19 mouse cellular contexts compared by ENCODE assay signal in genomic region chr15:96617555-96617954, GRCm38 (mm10). TPM values are rescaled to one million over a fixed set of nuclear protein-coding genes. Genes with fewer than 3 reads are reported as not detected.
DNase-seq lines count a peak whose midpoint lies in the region; ATAC-seq and TF ChIP-seq lines count a peak whose summit lies in the region.
"Had no signal": no experiment of that assay in that cellular context is flagged by ENCODE, and none has a peak within 500 bp of the region (broad histone marks: within the 10 kb centered on the region; RNA-seq: fewer than 3 reads in every experiment).

No protein-coding gene starts in this region.

- no peak for ATAC-seq in embryonic facial prominence, embryonic 11.5 days (replicated peaks; ENCODE audit: insufficient number of reproducible peaks, low FRiP score, low TSS enrichment, low read depth)
- no peak for ATAC-seq in heart, embryonic 13.5 days (ENCODE audit: extremely low read depth, insufficient number of reproducible peaks, low FRiP score, low TSS enrichment)
- peak; percentile 76; the same call in 1 of the 2 replicates for ATAC-seq in heart, postnatal 0 days (ENCODE audit: insufficient read depth, low read depth)
- peak; percentile 47; the same call in 1 of the 2 replicates for ATAC-seq in stomach, postnatal 0 days (ENCODE audit: low FRiP score, low TSS enrichment)
- ATAC-seq: activated CD4-positive, CD25-positive, alpha-beta regulatory T cell, adult 4 months; forebrain, embryonic 13.5 days; forebrain, postnatal 0 days; hindbrain, postnatal 0 days had no signal

- WGBS in embryonic facial prominence, embryonic 11.5 days: 89% methylated on average over 7 of the region's 7 CpGs
- WGBS in embryonic facial prominence, embryonic 10.5 days: 92% methylated on average over 7 of the region's 7 CpGs
- 41% methylated on average over 7 of the region's 7 CpGs for WGBS in heart, embryonic 13.5 days
- 36% methylated on average over 7 of the region's 7 CpGs for WGBS in heart, postnatal 0 days
- WGBS in stomach, postnatal 0 days: 66% methylated on average over 7 of the region's 7 CpGs

- peaks cover 38% of the 10 kb centered on the region for H3K36me3 ChIP-seq in embryonic facial prominence, embryonic 11.5 days (replicated peaks; ENCODE audit: control insufficient read depth, insufficient read depth, low read depth, low read length)
- H3K36me3 ChIP-seq in embryonic facial prominence, embryonic 10.5 days (replicated peaks): peaks cover 100% of the 10 kb centered on the region
- peaks cover 90% of the 10 kb centered on the region for H3K36me3 ChIP-seq in heart, embryonic 13.5 days
- H3K36me3 ChIP-seq in heart, postnatal 0 days (replicated peaks; ENCODE audit: control insufficient read depth, insufficient read depth, low read length): peaks cover 39% of the 10 kb centered on the region
- H3K36me3 ChIP-seq in stomach, postnatal 0 days (ENCODE audit: control insufficient read depth, insufficient read depth, low read length): peaks cover 10% of the 10 kb centered on the region; the same call in 1 of the 2 replicates

- no peak overlapping the region for H3K4me3 ChIP-seq in embryonic facial prominence, embryonic 11.5 days (ENCODE audit: low read depth, low read length)
- no peak overlapping the region for H3K4me3 ChIP-seq in embryonic facial prominence, embryonic 10.5 days
- H3K4me3 ChIP-seq in heart, embryonic 13.5 days: no peak overlapping the region
- H3K4me3 ChIP-seq in heart, postnatal 0 days (ENCODE audit: low read depth, low read length): no peak overlapping the region
- H3K4me3 ChIP-seq in stomach, postnatal 0 days (ENCODE audit: low read depth, low read length): no peak overlapping the region
- H3K4me3 ChIP-seq: forebrain, embryonic 13.5 days; hindbrain, embryonic 13.5 days had no signal

- no peak overlapping the region for H3K27ac ChIP-seq in embryonic facial prominence, embryonic 11.5 days (replicated peaks; ENCODE audit: low read depth, low read length)
- H3K27ac ChIP-seq in embryonic facial prominence, embryonic 10.5 days (replicated peaks): no peak overlapping the region
- peak overlapping the region; percentile 66 for H3K27ac ChIP-seq in heart, embryonic 13.5 days (replicated peaks)
- no peak overlapping the region for H3K27ac ChIP-seq in heart, postnatal 0 days (ENCODE audit: low read depth)
- no peak overlapping the region for H3K27ac ChIP-seq in stomach, postnatal 0 days (replicated peaks)
- H3K27ac ChIP-seq: forebrain, embryonic 13.5 days; hindbrain, embryonic 13.5 days; hindbrain, postnatal 0 days had no signal

- H3K9me3 ChIP-seq in embryonic facial prominence, embryonic 11.5 days (replicated peaks; ENCODE audit: control insufficient read depth, low read length): no peaks in the 10 kb centered on the region; the same call in 1 of the 2 replicates
- peaks cover 32% of the 10 kb centered on the region for H3K9me3 ChIP-seq in embryonic facial prominence, embryonic 10.5 days
- H3K9me3 ChIP-seq in heart, embryonic 13.5 days: peaks cover 25% of the 10 kb centered on the region
- H3K9me3 ChIP-seq in heart, postnatal 0 days (replicated peaks; ENCODE audit: control insufficient read depth, low read length): 0 out of 2 replicates have a peak, but pooled peaks cover 7% of the 10 kb centered on the region
- 0 out of 2 replicates have a peak, but pooled peaks cover 5% of the 10 kb centered on the region for H3K9me3 ChIP-seq in stomach, postnatal 0 days (ENCODE audit: control insufficient read depth, low read length)

- H3K27me3 ChIP-seq in embryonic facial prominence, embryonic 11.5 days (ENCODE audit: control insufficient read depth, insufficient read depth, low read length): no peaks in the 10 kb centered on the region
- H3K27me3 ChIP-seq in embryonic facial prominence, embryonic 10.5 days (replicated peaks; ENCODE audit: low read depth, poor library complexity, severe bottlenecking): no peaks in the 10 kb centered on the region
- no peaks in the 10 kb centered on the region for H3K27me3 ChIP-seq in heart, embryonic 13.5 days (replicated peaks)
- H3K27me3 ChIP-seq in heart, postnatal 0 days (ENCODE audit: control insufficient read depth, insufficient read depth, low read length): no peaks in the 10 kb centered on the region
- no peaks in the 10 kb centered on the region for H3K27me3 ChIP-seq in stomach, postnatal 0 days (ENCODE audit: control insufficient read depth, insufficient read depth, low read length)
- H3K27me3 ChIP-seq: forebrain, embryonic 13.5 days; hindbrain, embryonic 13.5 days had no signal

- no peak overlapping the region for H3K4me2 ChIP-seq in embryonic facial prominence, embryonic 11.5 days (ENCODE audit: low read depth, low read length)
- no peak overlapping the region for H3K4me2 ChIP-seq in heart, embryonic 13.5 days
- H3K4me2 ChIP-seq in heart, postnatal 0 days (ENCODE audit: low read depth, low read length): no peak overlapping the region
- H3K4me2 ChIP-seq in stomach, postnatal 0 days (replicated peaks; ENCODE audit: low read depth): no peak overlapping the region
- H3K4me2 ChIP-seq: forebrain, embryonic 13.5 days; hindbrain, embryonic 13.5 days had no signal

- TF ChIP-seq EP300 in heart, postnatal 0 days (IDR thresholded peaks at IDR 0.05; ENCODE audit: low read depth): no peak
- no peak for TF ChIP-seq EP300 in stomach, postnatal 0 days (optimal IDR thresholded peaks at IDR 0.05)

- no peak overlapping the region for H3K9ac ChIP-seq in embryonic facial prominence, embryonic 11.5 days (replicated peaks; ENCODE audit: low read length)
- H3K9ac ChIP-seq in heart, embryonic 13.5 days: no peak overlapping the region
- no peak overlapping the region for H3K9ac ChIP-seq in heart, postnatal 0 days (replicated peaks; ENCODE audit: low read depth, low read length)
- no peak overlapping the region for H3K9ac ChIP-seq in stomach, postnatal 0 days (ENCODE audit: low read length)
- H3K9ac ChIP-seq: forebrain, embryonic 13.5 days; forebrain, postnatal 0 days; hindbrain, embryonic 13.5 days had no signal

- DNase-seq in embryonic facial prominence, embryonic 11.5 days (ENCODE audit: low spot score): peak; percentile 17
- DNase-seq in embryonic facial prominence, embryonic 10.5 days (ENCODE audit: low spot score): no peak
- DNase-seq in heart, adult 11 months: no peak
- DNase-seq in heart, postnatal 0 days (ENCODE audit: low spot score): no peak
- no peak for DNase-seq in heart, adult 8-10 months (ENCODE audit: low spot score)
- no peak for DNase-seq in stomach, postnatal 0 days (ENCODE audit: low spot score)
- DNase-seq: adrenal gland, postnatal 14 days; cerebellum, adult 11-12 months; cerebellum, adult 9-10 months; cerebellum, postnatal 25 days; forebrain, postnatal 0 days; gastrocnemius, postnatal 14 days; kidney, adult 18-20 months had no signal

- H3K4me1 ChIP-seq in embryonic facial prominence, embryonic 11.5 days (ENCODE audit: control insufficient read depth, insufficient read depth, low read length): no peaks in the 10 kb centered on the region
- H3K4me1 ChIP-seq in embryonic facial prominence, embryonic 10.5 days: no peaks in the 10 kb centered on the region
- peaks cover 25% of the 10 kb centered on the region for H3K4me1 ChIP-seq in heart, embryonic 13.5 days
- H3K4me1 ChIP-seq in heart, postnatal 0 days (ENCODE audit: control insufficient read depth, insufficient read depth): no peaks in the 10 kb centered on the region
- no peaks in the 10 kb centered on the region for H3K4me1 ChIP-seq in stomach, postnatal 0 days (replicated peaks; ENCODE audit: control insufficient read depth, insufficient read depth)
- H3K4me1 ChIP-seq: forebrain, embryonic 13.5 days; hindbrain, embryonic 13.5 days had no signal

- TF ChIP-seq CTCF in heart, postnatal 0 days (IDR thresholded peaks at IDR 0.05; ENCODE audit: low read depth): no peak
- TF ChIP-seq CTCF in stomach, postnatal 0 days (IDR thresholded peaks at IDR 0.05; ENCODE audit: low read depth): no peak

RNA-seq across cellular contexts. Expression of gene Slc38a1, which starts 25.2 kb away (rescaled TPM):
- polyA plus RNA-seq in embryonic facial prominence, embryonic 11.5 days (2014; fragmentation: Nextera tagmentation; extraction: Ambion mirVana): 97.1 and 101 TPM in 2 replicates
- 120 and 124 TPM in 2 replicates for polyA plus RNA-seq in embryonic facial prominence, embryonic 10.5 days (2016; fragmentation: Nextera tagmentation; extraction: Ambion mirVana)
- 69.7 and 70.4 TPM in 2 replicates for polyA plus RNA-seq in heart, embryonic 13.5 days (2015; fragmentation: Nextera tagmentation; extraction: Ambion mirVana)
- 52.4 and 57.8 TPM in 2 replicates for total RNA-seq in heart, postnatal 0 days (2014; rRNA removed; ENCODE audit: low replicate concordance)
- 43.6 and 56.7 TPM in 2 replicates for polyA plus RNA-seq in heart, postnatal 0 days (2015; fragmentation: Nextera tagmentation; extraction: Ambion mirVana)
- total RNA-seq in heart, adult 8-10 months (2022): 1 to 10 TPM; 3.5 to 7.9 (median 6.1) TPM
- 34.4 and 38.5 TPM in 2 replicates for polyA plus RNA-seq in stomach, postnatal 0 days (2015; fragmentation: Nextera tagmentation; extraction: Ambion mirVana)
- total RNA-seq: MEL had no signal

Comparison
In these comparisons a context has a peak if more than half of its experiments do, and no peak if none do; other contexts are left out.
1. ATAC-seq: peak in heart, postnatal 0 days (single experiment) and stomach, postnatal 0 days (single experiment); none in embryonic facial prominence, embryonic 11.5 days (single experiment) and heart, embryonic 13.5 days (single experiment).